Mouse (Mus musculus) heart, postnatal 0 days (tissue): ENCODE measurements around the gene Slc48a1. TPM values are rescaled to one million over a fixed set of nuclear protein-coding genes. Genes with fewer than 3 reads are reported as not detected.

Source experiments
- ATAC-seq: fragments of 200-750 bp; cut with Nextera tagmentation; 2 replicates; pipeline ENCODE4 v1.8.0; 2017; ENCODE audit warnings: low read depth, moderate number of reproducible peaks, moderate library complexity; ENCODE audit not compliant: insufficient read depth
- DNase-seq: peaks from one replicate; pipeline ENCODE4 v3.0.0-alpha.2; 2016; ENCODE audit warnings: low spot score
- H3K27ac ChIP-seq: fragments of 300-500 bp; sonication (generic); 2 replicates; pipeline ENCODE4 v1.5.1; 2014; ENCODE audit warnings: low read depth, mild to moderate bottlenecking
- H3K27me3 ChIP-seq: fragments of 300-500 bp; sonication (generic); 2 replicates; pipeline ENCODE4 v1.6.1; 2014; ENCODE audit warnings: low read length, mixed read lengths; ENCODE audit not compliant: control insufficient read depth, insufficient read depth
- H3K36me3 ChIP-seq: fragments of 300-500 bp; sonication (generic); replicated peaks from 2 replicates; pipeline ENCODE4 v1.6.1; 2014; ENCODE audit warnings: low read length, mixed read lengths; ENCODE audit not compliant: control insufficient read depth, insufficient read depth
- H3K4me1 ChIP-seq: fragments of 300-500 bp; sonication (generic); 2 replicates; pipeline ENCODE4 v1.6.1; 2014; ENCODE audit warnings: antibody characterized with exemption; ENCODE audit not compliant: control insufficient read depth, insufficient read depth
- H3K4me2 ChIP-seq: fragments of 300-500 bp; sonication (generic); 2 replicates; pipeline ENCODE4 v1.6.1; 2014; ENCODE audit warnings: low read depth, mild to moderate bottlenecking, low read length, moderate library complexity
- H3K4me3 ChIP-seq: fragments of 300-500 bp; sonication (generic); 2 replicates; pipeline ENCODE4 v1.5.1; 2014; ENCODE audit warnings: low read depth, low read length
- H3K9ac ChIP-seq: fragments of 300-500 bp; sonication (generic); replicated peaks from 2 replicates; pipeline ENCODE4 v1.6.1; 2014; ENCODE audit warnings: low read depth, low read length, mixed read lengths
- H3K9me3 ChIP-seq: fragments of 300-500 bp; sonication (generic); replicated peaks from 2 replicates; pipeline ENCODE4 v1.6.1; 2016; ENCODE audit warnings: low read length; ENCODE audit not compliant: control insufficient read depth
- CTCF ChIP-seq: IDR thresholded peaks from 2 replicates; pipeline ENCODE4 v1.5.1; 2016; ENCODE audit warnings: antibody characterized with exemption, control low read depth, low read depth
- EP300 ChIP-seq: IDR thresholded peaks from 2 replicates; pipeline ENCODE4 v1.6.1; 2016; ENCODE audit warnings: antibody characterized with exemption, low read depth
- WGBS: fragments of 180-500 bp; shearing (Covaris S2); extraction: QIAGEN DNeasy Blood & Tissue Kit; methylation state at CpG from one replicate; pipeline ENCODE4 v1.1.7; 2014; 5-methylcytosine and 5-hydroxymethylcytosine counted together
- polyA plus RNA-seq: library from polyadenylated mRNA; unstranded; fragments of >200 nt; fragmentation: Nextera tagmentation; extraction: Ambion mirVana; gene quantifications from 2 replicates; pipeline ENCODE4 v1.2.1, GENCODE M21; 2015
- total RNA-seq: library from RNA; depleted of rRNA; stranded (reverse); fragments of >200 nt; gene quantifications from 2 replicates; pipeline ENCODE4 v1.2.3, GENCODE M21; 2014; ENCODE audit warnings: low replicate concordance

Slc48a1 gene
- total and polyA plus RNA-seq, 2 experiments from 2014 or later = 76.1 to 92.1 TPM

- DNase-seq (no peak), ATAC-seq (no peak)
- Histone ChIP-seq H3K27ac (no peak overlapping the region), H3K36me3 (peaks cover 75% of the 10 kb centered on the region), H3K4me3 (no peak overlapping the region), H3K4me2 (no peak overlapping the region), H3K9me3 (no peaks in the 10 kb centered on the region), H3K27me3 (no peaks in the 10 kb centered on the region), H3K9ac (no peak overlapping the region), H3K4me1 (no peaks in the 10 kb centered on the region)
- WGBS = 90% methylated on average over 18 of the region's 18 CpGs
- TF ChIP-seq EP300 = no peak
- no peak for TF ChIP-seq CTCF
These were observed 15.2 kb downstream of the Slc48a1 start for GRCm38 (mm10) chr15:97793386-97794153.

GRCm38 (mm10) chr15:97794268-97794667 is 15.9 kb downstream of the Slc48a1 start:
- no peak overlapping the region for H3K27ac ChIP-seq
- no peaks in the 10 kb centered on the region for H3K4me1 ChIP-seq
- no peaks in the 10 kb centered on the region for H3K9me3 ChIP-seq
- 73% methylated on average over 5 of the region's 5 CpGs for WGBS
- no peaks in the 10 kb centered on the region for H3K27me3 ChIP-seq
- H3K9ac ChIP-seq = no peak overlapping the region
- ATAC-seq (no peak), DNase-seq (no peak)
- H3K4me2 ChIP-seq = no peak overlapping the region
- H3K4me3 ChIP-seq = no peak overlapping the region
- TF ChIP-seq CTCF = peak; percentile 39
- no peak for TF ChIP-seq EP300
- H3K36me3 ChIP-seq = peaks cover 82% of the 10 kb centered on the region

GRCm38 (mm10) chr15:97795559-97796235 is 17.4 kb downstream of the Slc48a1 start:
- WGBS = 92% methylated on average over 10 of the region's 10 CpGs
- Histone ChIP-seq H3K9me3 (no peaks in the 10 kb centered on the region), H3K4me3 (no peak overlapping the region), H3K27me3 (no peaks in the 10 kb centered on the region), H3K36me3 (peaks cover 97% of the 10 kb centered on the region), H3K4me1 (no peaks in the 10 kb centered on the region), H3K27ac (no peak overlapping the region), H3K4me2 (no peak overlapping the region), H3K9ac (no peak overlapping the region)
- DNase-seq (no peak), ATAC-seq (no peak)
- TF ChIP-seq CTCF = no peak

GRCm38 (mm10) chr15:97796674-97797310 is 18.5 kb downstream of the Slc48a1 start:
- peaks cover 99% of the 10 kb centered on the region for H3K36me3 ChIP-seq
- DNase-seq = no peak
- H3K27me3 ChIP-seq = no peaks in the 10 kb centered on the region
- WGBS = 93% methylated on average over 17 of the region's 17 CpGs
- no peak overlapping the region for H3K9ac ChIP-seq
- TF ChIP-seq EP300 = no peak
- no peak for TF ChIP-seq CTCF
- H3K9me3 ChIP-seq = no peaks in the 10 kb centered on the region
- no peaks in the 10 kb centered on the region for H3K4me1 ChIP-seq
- H3K4me3 ChIP-seq = no peak overlapping the region
- H3K27ac ChIP-seq = no peak overlapping the region
- no peak for ATAC-seq
- H3K4me2 ChIP-seq = no peak overlapping the region

GRCm38 (mm10) chr15:97798134-97798533 is 19.8 kb downstream of the Slc48a1 start:
- peak; percentile 65 for ATAC-seq
- peak; percentile 61 for DNase-seq
- no peak overlapping the region for H3K4me2 ChIP-seq
- H3K27ac ChIP-seq = no peak overlapping the region
- H3K27me3 ChIP-seq = no peaks in the 10 kb centered on the region
- H3K4me3 ChIP-seq = no peak overlapping the region
- WGBS = 53% methylated on average over 17 of the region's 17 CpGs
- H3K9ac ChIP-seq = no peak overlapping the region
- no peaks in the 10 kb centered on the region for H3K4me1 ChIP-seq
- peaks cover 98% of the 10 kb centered on the region for H3K36me3 ChIP-seq
- no peaks in the 10 kb centered on the region for H3K9me3 ChIP-seq
- no peak for TF ChIP-seq CTCF
- TF ChIP-seq EP300 = no peak
